Mouse (Mus musculus) midbrain, embryonic 16.5 days (tissue): ENCODE measurements around the gene Cacna2d3. TPM values are rescaled to one million over a fixed set of nuclear protein-coding genes. Genes with fewer than 3 reads are reported as not detected.
A peak's percentile ranks its signal among the peaks of the same experiment; 100 is the strongest.

ENCODE experiments used
- ATAC-seq: fragments of 200-750 bp; cut with Nextera tagmentation; 2 replicates; pipeline ENCODE4 v1.8.0; 2017; ENCODE audit warnings: moderate TSS enrichment
- H3K27ac ChIP-seq: fragments of 300-500 bp; sonication (generic); 2 replicates; pipeline ENCODE4 v1.5.1; 2014; ENCODE audit warnings: mild to moderate bottlenecking, low read length, mixed read lengths
- H3K27me3 ChIP-seq: fragments of 300-500 bp; sonication (generic); 2 replicates; pipeline ENCODE4 v1.6.1; 2014; ENCODE audit warnings: low read depth, low read length, mixed read lengths; ENCODE audit not compliant: control insufficient read depth, insufficient read depth
- H3K36me3 ChIP-seq: fragments of 300-500 bp; sonication (generic); 2 replicates; pipeline ENCODE4 v1.6.1; 2014; ENCODE audit warnings: mild to moderate bottlenecking, low read length, moderate library complexity, mixed read lengths; ENCODE audit not compliant: control insufficient read depth, insufficient read depth
- H3K4me1 ChIP-seq: fragments of 300-500 bp; sonication (generic); 2 replicates; pipeline ENCODE4 v1.6.1; 2014; ENCODE audit warnings: mild to moderate bottlenecking, low read length, mixed read lengths; ENCODE audit not compliant: control insufficient read depth, insufficient read depth
- H3K4me2 ChIP-seq: fragments of 300-500 bp; sonication (generic); 2 replicates; pipeline ENCODE4 v1.6.1; 2014; ENCODE audit warnings: mild to moderate bottlenecking, low read length, mixed read lengths
- H3K4me3 ChIP-seq: fragments of 300-500 bp; sonication (generic); 2 replicates; pipeline ENCODE4 v1.5.1; 2014; ENCODE audit warnings: low read depth, mild to moderate bottlenecking, low read length, moderate library complexity, mixed read lengths
- H3K9ac ChIP-seq: fragments of 300-500 bp; sonication (generic); 2 replicates; pipeline ENCODE4 v1.6.1; 2014; ENCODE audit warnings: low read depth, low read length, mixed read lengths
- H3K9me3 ChIP-seq: fragments of 300-500 bp; sonication (generic); replicated peaks from 2 replicates; pipeline ENCODE4 v1.6.1; 2014; ENCODE audit warnings: mild to moderate bottlenecking, low read length, mixed read lengths; ENCODE audit not compliant: control insufficient read depth, poor library complexity, severe bottlenecking
- WGBS: fragments of 180-500 bp; shearing (Covaris S2); extraction: QIAGEN DNeasy Blood & Tissue Kit; methylation state at CpG from one replicate; pipeline ENCODE4 v1.1.7; 2014; 5-methylcytosine and 5-hydroxymethylcytosine counted together
- polyA plus RNA-seq: library from polyadenylated mRNA; unstranded; fragments of >200 nt; fragmentation: Nextera tagmentation; extraction: Ambion mirVana; gene quantifications from 2 replicates; pipeline ENCODE4 v1.2.1, GENCODE M21; 2015

Gene Cacna2d3
- polyA plus RNA-seq, 1 experiment from 2014 or later = 31.0 TPM

DNA sequence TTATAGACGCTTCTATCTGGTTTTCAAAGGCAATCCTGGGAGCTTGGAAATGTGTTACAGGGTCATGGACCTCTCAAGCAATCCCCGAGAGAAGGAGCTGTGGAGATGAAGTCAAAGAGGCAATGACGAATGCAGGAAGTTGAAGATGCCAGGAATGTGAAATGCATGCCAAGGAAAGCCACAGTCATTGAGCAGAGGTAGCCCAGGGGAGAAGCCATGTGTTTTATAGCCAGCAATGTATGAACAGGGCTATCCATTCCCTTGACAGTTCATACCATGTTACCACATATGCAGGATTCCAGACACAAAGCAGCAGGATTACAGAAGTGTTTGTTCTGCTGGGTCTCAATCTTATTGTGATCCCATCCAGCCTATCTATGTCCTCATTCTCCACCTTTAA lies 359.2 kb downstream of the Cacna2d3 start:
- H3K27ac ChIP-seq = no peak overlapping the region
- H3K4me3 ChIP-seq = no peak overlapping the region
- H3K9me3 ChIP-seq = no peaks in the 10 kb centered on the region
- no peaks in the 10 kb centered on the region for H3K4me1 ChIP-seq
- ATAC-seq = no peak
- no peak overlapping the region for H3K9ac ChIP-seq
- WGBS = 67% methylated on average over 3 of the region's 3 CpGs
- no peaks in the 10 kb centered on the region for H3K27me3 ChIP-seq
- H3K4me2 ChIP-seq = no peak overlapping the region
- no peaks in the 10 kb centered on the region for H3K36me3 ChIP-seq

DNA sequence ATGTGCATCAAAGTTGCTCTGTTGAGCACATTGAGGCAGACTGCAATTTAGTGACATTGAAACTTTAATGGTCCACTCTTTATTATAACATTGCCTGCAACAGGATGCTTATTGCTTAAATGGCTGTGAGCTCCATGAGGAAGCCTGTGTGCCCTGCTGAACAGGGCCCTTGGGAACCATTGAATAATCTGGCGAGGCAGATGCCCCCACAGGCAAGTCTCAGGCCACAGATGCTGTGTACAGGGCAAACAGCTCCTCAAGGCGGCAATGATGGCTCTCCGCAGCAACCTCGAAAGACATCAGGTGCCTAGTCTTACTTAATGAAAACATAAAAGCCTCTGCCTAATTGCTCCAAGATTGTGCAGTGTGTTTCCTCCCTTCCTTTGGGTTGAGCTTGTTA lies 371.0 kb downstream of the Cacna2d3 start:
- H3K36me3 ChIP-seq = no peaks in the 10 kb centered on the region
- H3K9ac ChIP-seq = no peak overlapping the region
- 70% methylated on average over 4 of the region's 4 CpGs for WGBS
- no peaks in the 10 kb centered on the region for H3K27me3 ChIP-seq
- H3K9me3 ChIP-seq = no peaks in the 10 kb centered on the region
- no peak for ATAC-seq
- no peak overlapping the region for H3K4me3 ChIP-seq
- H3K27ac ChIP-seq = no peak overlapping the region
- no peaks in the 10 kb centered on the region for H3K4me1 ChIP-seq
- no peak overlapping the region for H3K4me2 ChIP-seq

DNA sequence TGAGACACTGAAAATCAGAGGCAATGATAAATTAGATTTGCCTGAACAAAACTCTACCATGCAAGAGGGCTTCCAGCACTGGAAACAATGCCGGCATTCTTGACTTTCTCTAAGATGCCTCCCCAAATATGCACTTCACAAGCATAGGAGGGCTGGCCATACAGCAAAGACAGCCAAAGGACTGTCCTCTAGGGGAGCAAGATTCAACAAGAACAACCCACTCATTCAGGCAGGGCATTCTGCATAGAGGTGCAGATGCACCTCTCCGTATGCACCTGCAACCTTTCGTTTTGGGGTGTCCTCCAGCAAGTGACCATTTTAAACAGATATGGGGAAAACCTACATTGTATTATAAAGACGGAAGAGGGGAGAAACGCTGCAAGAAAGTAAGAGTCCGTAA lies 380.1 kb downstream of the Cacna2d3 start:
- ATAC-seq = no peak
- H3K4me2 ChIP-seq = no peak overlapping the region
- no peaks in the 10 kb centered on the region for H3K36me3 ChIP-seq
- no peak overlapping the region for H3K4me3 ChIP-seq
- 86% methylated on average over 6 of the region's 6 CpGs for WGBS
- no peaks in the 10 kb centered on the region for H3K9me3 ChIP-seq
- no peak overlapping the region for H3K9ac ChIP-seq
- H3K27ac ChIP-seq = no peak overlapping the region
- H3K27me3 ChIP-seq = no peaks in the 10 kb centered on the region
- peaks cover 10% of the 10 kb centered on the region; the same call in 1 of the 2 replicates for H3K4me1 ChIP-seq

GRCm38 (mm10) chr14:29340728-29341127 lies 380.9 kb downstream of the Cacna2d3 start:
- 28% methylated on average over 5 of the region's 5 CpGs for WGBS
- ATAC-seq = peak; percentile 56; the same call in 1 of the 2 replicates
- H3K4me3 ChIP-seq = no peak overlapping the region
- no peak overlapping the region for H3K9ac ChIP-seq
- H3K9me3 ChIP-seq = no peaks in the 10 kb centered on the region
- no peak overlapping the region for H3K4me2 ChIP-seq
- no peaks in the 10 kb centered on the region for H3K36me3 ChIP-seq
- peak overlapping the region; percentile 25 for H3K27ac ChIP-seq
- no peaks in the 10 kb centered on the region for H3K27me3 ChIP-seq
- peaks cover 10% of the 10 kb centered on the region; the same call in 1 of the 2 replicates for H3K4me1 ChIP-seq

DNA sequence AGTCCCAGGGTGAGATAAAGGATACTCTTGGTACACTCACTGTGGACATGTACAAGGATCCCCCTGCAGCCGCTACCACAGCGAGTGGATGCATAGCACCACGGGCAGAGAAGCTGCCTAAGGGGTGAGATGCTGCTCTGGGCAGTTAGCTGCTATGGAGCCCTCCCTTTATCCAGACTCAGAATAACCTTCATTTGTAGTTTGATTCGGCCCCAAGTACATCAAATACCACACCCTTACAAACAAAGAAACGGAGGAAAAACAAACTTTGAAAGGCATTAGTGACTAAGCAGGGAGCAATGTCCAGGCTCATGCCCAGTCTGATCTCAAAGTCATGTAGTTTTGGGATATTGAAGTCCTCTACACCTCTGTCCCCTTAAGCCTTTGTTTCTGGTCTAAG lies 386.8 kb downstream of the Cacna2d3 start:
- H3K9ac ChIP-seq = no peak overlapping the region
- no peak overlapping the region for H3K4me3 ChIP-seq
- no peaks in the 10 kb centered on the region for H3K9me3 ChIP-seq
- no peak for ATAC-seq
- no peaks in the 10 kb centered on the region for H3K4me1 ChIP-seq
- H3K27ac ChIP-seq = no peak overlapping the region
- H3K27me3 ChIP-seq = no peaks in the 10 kb centered on the region
- H3K36me3 ChIP-seq = no peaks in the 10 kb centered on the region
- 89% methylated on average over 5 of the region's 5 CpGs for WGBS
- no peak overlapping the region for H3K4me2 ChIP-seq

- no peak for ATAC-seq
- H3K9ac ChIP-seq = no peak overlapping the region
- H3K27ac ChIP-seq = no peak overlapping the region
- H3K27me3 ChIP-seq = no peaks in the 10 kb centered on the region
- no peaks in the 10 kb centered on the region for H3K36me3 ChIP-seq
- WGBS = 77% methylated on average over 2 of the region's 2 CpGs
- H3K9me3 ChIP-seq = no peaks in the 10 kb centered on the region
- H3K4me2 ChIP-seq = no peak overlapping the region
- no peaks in the 10 kb centered on the region for H3K4me1 ChIP-seq
- H3K4me3 ChIP-seq = no peak overlapping the region
Measured at GRCm38 (mm10) chr14:29334216-29334615, 387.4 kb downstream of the Cacna2d3 start.

- Histone ChIP-seq H3K4me3 (no peak overlapping the region), H3K27ac (peak overlapping the region; percentile 14; the same call in 1 of the 2 replicates), H3K4me1 (no peaks in the 10 kb centered on the region), H3K9ac (no peak overlapping the region), H3K36me3 (no peaks in the 10 kb centered on the region), H3K27me3 (no peaks in the 10 kb centered on the region), H3K4me2 (no peak overlapping the region), H3K9me3 (no peaks in the 10 kb centered on the region)
- 73% methylated on average over 5 of the region's 5 CpGs for WGBS
- ATAC-seq = no peak
Measured at GRCm38 (mm10) chr14:29324430-29324782, 397.3 kb downstream of the Cacna2d3 start.

DNA sequence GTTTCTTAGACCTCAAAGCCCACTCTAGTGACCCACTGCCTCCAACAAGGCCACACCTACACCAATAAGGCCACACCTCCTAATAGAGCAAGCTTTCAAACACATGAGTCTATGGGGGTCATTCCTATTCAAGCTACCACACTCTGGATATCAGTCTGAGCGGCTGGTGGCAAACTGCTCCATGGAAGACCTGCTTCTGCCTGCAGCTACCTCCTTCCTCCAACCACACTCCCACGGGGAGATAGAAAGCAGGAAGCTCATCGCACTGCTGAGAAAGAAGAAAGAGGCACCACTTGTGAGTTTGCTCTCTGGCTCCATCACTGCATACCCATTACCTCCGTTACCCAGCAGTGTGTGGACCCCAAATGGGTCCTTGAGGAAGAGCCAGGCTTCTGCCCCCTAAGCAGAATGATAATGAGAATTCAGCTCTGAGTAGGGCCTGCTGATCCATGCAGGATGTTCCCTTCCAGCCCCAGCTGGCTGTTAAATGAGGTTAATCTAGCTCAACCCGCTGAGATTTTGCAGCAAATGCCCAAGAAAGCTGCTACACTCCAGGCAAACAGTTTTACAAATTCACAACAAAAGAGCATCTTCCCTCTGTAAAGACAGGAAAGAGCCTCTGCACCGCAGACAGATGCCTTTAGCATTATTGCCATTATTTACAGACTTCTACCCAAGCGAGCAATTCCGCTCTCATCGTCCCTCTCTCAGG lies 397.8 kb downstream of the Cacna2d3 start:
- ATAC-seq = no peak
- Histone ChIP-seq H3K9me3 (no peaks in the 10 kb centered on the region), H3K27me3 (no peaks in the 10 kb centered on the region), H3K9ac (no peak overlapping the region), H3K27ac (no peak overlapping the region), H3K36me3 (no peaks in the 10 kb centered on the region), H3K4me1 (no peaks in the 10 kb centered on the region), H3K4me3 (no peak overlapping the region), H3K4me2 (no peak overlapping the region)
- WGBS = 76% methylated on average over 9 of the region's 9 CpGs

GRCm38 (mm10) chr14:29313431-29313830 lies 408.2 kb downstream of the Cacna2d3 start:
- ATAC-seq = no peak
- Histone ChIP-seq H3K27ac (no peak overlapping the region), H3K9ac (no peak overlapping the region), H3K4me3 (no peak overlapping the region), H3K4me2 (no peak overlapping the region), H3K36me3 (no peaks in the 10 kb centered on the region), H3K4me1 (no peaks in the 10 kb centered on the region), H3K27me3 (no peaks in the 10 kb centered on the region), H3K9me3 (no peaks in the 10 kb centered on the region)
- 95% methylated on average over 2 of the region's 2 CpGs for WGBS
